Mouse (Mus musculus) CD4-positive, CD25-positive, alpha-beta regulatory T cell, adult 2 months (primary cell): ENCODE results near the gene Evi5l.
A peak's percentile ranks its signal among the peaks of the same experiment; 100 is the strongest.
"Not testable (repeated sequence)": the region's sequence is repeated elsewhere in the genome, so short reads cannot be mapped to it uniquely, and the experiment has no call there.

Experiments
- DNase-seq: peaks from one replicate; pipeline ENCODE4 v3.0.0-alpha.2; 2012; ENCODE audit warnings: low read depth, low spot score

Evi5l gene

GRCm38 (mm10) chr8:4238434-4239192, 72.2 kb downstream of the Evi5l start, which contains the start of the genes Map2k7 and Gm49320:
Gene Map2k7, plus strand, starts transcription at chr8:4238740.
Gene Gm49320, plus strand, starts transcription at chr8:4238865.
- DNase-seq, result peak; percentile 100

GRCm38 (mm10) chr8:4239193-4239890, 73.0 kb downstream of the Evi5l start:
- DNase-seq, result no peak

GRCm38 (mm10) chr8:4245061-4245460, 78.7 kb downstream of the Evi5l start:
- no peak for DNase-seq

GRCm38 (mm10) chr8:4245737-4246136, 79.4 kb downstream of the Evi5l start:
- no peak for DNase-seq

GRCm38 (mm10) chr8:4247241-4247640, 80.9 kb downstream of the Evi5l start:
- no peak for DNase-seq

- DNase-seq, result no peak
These were observed 81.7 kb downstream of the Evi5l start, which contains the start of gene Tgfbr3l for GRCm38 (mm10) chr8:4247951-4248540. Gene Tgfbr3l, plus strand, starts transcription at chr8:4248214.

- DNase-seq, result no peak
These were observed 82.8 kb downstream of the Evi5l start for GRCm38 (mm10) chr8:4249213-4249612.

GRCm38 (mm10) chr8:4250306-4250970, 84.1 kb downstream of the Evi5l start:
- peak; percentile 92 for DNase-seq

- no peak for DNase-seq
These were observed 85.9 kb downstream of the Evi5l start for GRCm38 (mm10) chr8:4252116-4252760.

- peak; percentile 98 for DNase-seq
These were observed 86.8 kb downstream of the Evi5l start, which contains the start of gene Snapc2 for GRCm38 (mm10) chr8:4252934-4253841. Gene Snapc2, plus strand, starts transcription at chr8:4253080.

GRCm38 (mm10) chr8:4254001-4254400, 87.6 kb downstream of the Evi5l start:
- no peak for DNase-seq

GRCm38 (mm10) chr8:4255471-4255870, 89.1 kb downstream of the Evi5l start:
- not testable (repeated sequence) for DNase-seq

GRCm38 (mm10) chr8:4256911-4257310, 90.5 kb downstream of the Evi5l start:
- no peak for DNase-seq

- no peak for DNase-seq
These were observed 91.0 kb downstream of the Evi5l start for GRCm38 (mm10) chr8:4257350-4257749.

GRCm38 (mm10) chr8:4258233-4258632, 91.9 kb downstream of the Evi5l start:
- peak; percentile 83 for DNase-seq

- no peak for DNase-seq
These were observed 92.3 kb downstream of the Evi5l start for GRCm38 (mm10) chr8:4258678-4259077.

GRCm38 (mm10) chr8:4259125-4259804, 92.9 kb downstream of the Evi5l start, which contains the start of gene Ctxn1:
Gene Ctxn1, minus strand, starts transcription at chr8:4259274.
- peak; percentile 95 for DNase-seq

- no peak for DNase-seq
These were observed 93.4 kb downstream of the Evi5l start for GRCm38 (mm10) chr8:4259805-4260170.
